ENCODE assay signal across 23 mouse cellular contexts in genomic region chr8:127963625-127964024, GRCm38 (mm10).
DNase-seq lines count a peak whose midpoint lies in the region; ATAC-seq and TF ChIP-seq lines count a peak whose summit lies in the region.
"Had no signal": no experiment of that assay in that cellular context is flagged by ENCODE, and none has a peak within 500 bp of the region (broad histone marks: within the 10 kb centered on the region; RNA-seq: fewer than 3 reads in every experiment).

No protein-coding gene starts in this region.

- no peak overlapping the region for H3K4me3 ChIP-seq in embryonic facial prominence, embryonic 14.5 days (ENCODE audit: low read depth, low read length)
- H3K4me3 ChIP-seq in embryonic facial prominence, embryonic 10.5 days, result no peak overlapping the region
- H3K4me3 ChIP-seq in kidney, embryonic 16.5 days (ENCODE audit: low read length), result no peak overlapping the region
- H3K4me3 ChIP-seq in lung, embryonic 16.5 days (ENCODE audit: low read length), result no peak overlapping the region
- H3K4me3 ChIP-seq in lung, adult 2 months (replicated peaks; ENCODE audit: extremely low read depth, low read depth, low read length), result no peak overlapping the region
- H3K4me3 ChIP-seq: erythroblast, embryonic 14.5 days; forebrain, embryonic 13.5 days; gastrocnemius, adult 2 months; heart, embryonic 10.5 days; layer of hippocampus, adult 2 months; limb, embryonic 12.5 days; megakaryocyte, embryonic 14.5 days; neural tube, embryonic 12.5 days had no signal

- H3K27me3 ChIP-seq in embryonic facial prominence, embryonic 14.5 days (replicated peaks; ENCODE audit: control insufficient read depth, insufficient read depth, low read length), result no peaks in the 10 kb centered on the region
- 0 out of 2 replicates have a peak, but pooled peaks cover 3% of the 10 kb centered on the region for H3K27me3 ChIP-seq in embryonic facial prominence, embryonic 10.5 days (replicated peaks; ENCODE audit: low read depth, poor library complexity, severe bottlenecking)
- no peaks in the 10 kb centered on the region for H3K27me3 ChIP-seq in kidney, embryonic 16.5 days (ENCODE audit: insufficient read depth, low read length)
- no peaks in the 10 kb centered on the region for H3K27me3 ChIP-seq in lung, embryonic 16.5 days (ENCODE audit: control insufficient read depth, insufficient read depth, low read depth, low read length)
- H3K27me3 ChIP-seq: forebrain, embryonic 13.5 days; limb, embryonic 12.5 days; neural tube, embryonic 12.5 days had no signal

- no peak for TF ChIP-seq POLR2A in lung, adult 2 months (IDR thresholded peaks at IDR 0.05; ENCODE audit: borderline replicate concordance, extremely low read depth, low read depth, low read length)

- H3K9ac ChIP-seq in embryonic facial prominence, embryonic 14.5 days (ENCODE audit: low read depth, low read length), result no peak overlapping the region
- no peak overlapping the region for H3K9ac ChIP-seq in kidney, embryonic 16.5 days (replicated peaks; ENCODE audit: low read length)
- no peak overlapping the region for H3K9ac ChIP-seq in lung, embryonic 16.5 days (ENCODE audit: low read length)
- H3K9ac ChIP-seq: forebrain, embryonic 13.5 days; limb, embryonic 12.5 days; liver, embryonic 14.5 days; neural tube, embryonic 12.5 days had no signal

- H3K36me3 ChIP-seq in embryonic facial prominence, embryonic 14.5 days (ENCODE audit: control insufficient read depth, insufficient read depth, low read length), result no peaks in the 10 kb centered on the region
- H3K36me3 ChIP-seq in embryonic facial prominence, embryonic 10.5 days (replicated peaks), result no peaks in the 10 kb centered on the region
- no peaks in the 10 kb centered on the region for H3K36me3 ChIP-seq in kidney, embryonic 16.5 days (ENCODE audit: insufficient read depth, low read length)
- H3K36me3 ChIP-seq in lung, embryonic 16.5 days (ENCODE audit: control insufficient read depth, insufficient read depth, low read length), result no peaks in the 10 kb centered on the region
- H3K36me3 ChIP-seq: heart, embryonic 10.5 days; limb, embryonic 12.5 days; neural tube, embryonic 12.5 days had no signal

- no peaks in the 10 kb centered on the region for H3K9me3 ChIP-seq in embryonic facial prominence, embryonic 14.5 days (ENCODE audit: control insufficient read depth, low read length)
- H3K9me3 ChIP-seq in embryonic facial prominence, embryonic 10.5 days, result no peaks in the 10 kb centered on the region
- H3K9me3 ChIP-seq in kidney, embryonic 16.5 days (ENCODE audit: low read length), result no peaks in the 10 kb centered on the region
- no peaks in the 10 kb centered on the region for H3K9me3 ChIP-seq in lung, embryonic 16.5 days (ENCODE audit: control insufficient read depth, low read length)
- H3K9me3 ChIP-seq: forebrain, embryonic 13.5 days; heart, embryonic 10.5 days; limb, embryonic 12.5 days; megakaryocyte, embryonic 14.5 days; neural tube, embryonic 12.5 days had no signal

- 66% methylated on average over 6 of the region's 6 CpGs for WGBS in embryonic facial prominence, embryonic 14.5 days
- 94% methylated on average over 6 of the region's 6 CpGs for WGBS in embryonic facial prominence, embryonic 10.5 days
- 44% methylated on average over 6 of the region's 6 CpGs for WGBS in kidney, embryonic 16.5 days
- WGBS in lung, embryonic 16.5 days, result 35% methylated on average over 6 of the region's 6 CpGs
- 54% methylated on average over 6 of the region's 6 CpGs for WGBS in lung, adult 2 months
- WGBS in large intestine, adult 2 months, result 23% methylated on average over 6 of the region's 6 CpGs

- TF ChIP-seq CTCF in lung, adult 2 months (IDR thresholded peaks at IDR 0.05; ENCODE audit: insufficient read depth, low read length), result no peak

- H3K27ac ChIP-seq in embryonic facial prominence, embryonic 14.5 days (replicated peaks; ENCODE audit: low read depth, low read length), result no peak overlapping the region
- no peak overlapping the region for H3K27ac ChIP-seq in embryonic facial prominence, embryonic 10.5 days (replicated peaks)
- H3K27ac ChIP-seq in kidney, embryonic 16.5 days (ENCODE audit: low read length), result no peak overlapping the region
- 0 out of 2 replicates have a peak overlapping the region, but pooled peaks have one; percentile 26 for H3K27ac ChIP-seq in lung, embryonic 16.5 days (ENCODE audit: low read length)
- H3K27ac ChIP-seq: forebrain, embryonic 13.5 days; gastrocnemius, adult 2 months; heart, embryonic 10.5 days; hindbrain, postnatal 0 days; layer of hippocampus, adult 2 months; limb, embryonic 12.5 days; liver, embryonic 14.5 days; neural tube, embryonic 12.5 days had no signal

- no peaks in the 10 kb centered on the region for H3K4me1 ChIP-seq in embryonic facial prominence, embryonic 14.5 days (ENCODE audit: control insufficient read depth, insufficient read depth, low read length)
- peaks cover 5% of the 10 kb centered on the region; the same call in 1 of the 2 replicates for H3K4me1 ChIP-seq in embryonic facial prominence, embryonic 10.5 days
- H3K4me1 ChIP-seq in kidney, embryonic 16.5 days (ENCODE audit: insufficient read depth, low read length), result 0 out of 2 replicates have a peak, but pooled peaks cover 13% of the 10 kb centered on the region
- peaks cover 11% of the 10 kb centered on the region for H3K4me1 ChIP-seq in lung, embryonic 16.5 days (replicated peaks; ENCODE audit: control insufficient read depth, insufficient read depth, low read length)
- H3K4me1 ChIP-seq in lung, adult 2 months (ENCODE audit: control insufficient read depth, insufficient read depth, low read length), result peaks cover 14% of the 10 kb centered on the region
- H3K4me1 ChIP-seq: limb, embryonic 12.5 days; neural tube, embryonic 12.5 days had no signal

- no peak for ATAC-seq in embryonic facial prominence, embryonic 14.5 days (ENCODE audit: low read depth)
- peak; percentile 62; the same call in 1 of the 2 replicates for ATAC-seq in kidney, embryonic 16.5 days (ENCODE audit: low FRiP score, low TSS enrichment)
- no peak for ATAC-seq in lung, embryonic 16.5 days (ENCODE audit: low read depth)
- ATAC-seq: forebrain, embryonic 13.5 days; hindbrain, postnatal 0 days; intestine, embryonic 16.5 days had no signal

- peak; percentile 70 for DNase-seq in embryonic facial prominence, embryonic 14.5 days (ENCODE audit: low spot score)
- no peak for DNase-seq in embryonic facial prominence, embryonic 10.5 days (ENCODE audit: low spot score)
- no peak for DNase-seq in kidney, adult 18-20 months
- DNase-seq in lung, adult 2 months, result no peak
- DNase-seq in large intestine, adult 2 months (ENCODE audit: low read depth, low spot score), result peak; percentile 13
- no peak for DNase-seq in ovary, postnatal 36 days (ENCODE audit: low spot score)
- DNase-seq: adrenal gland, adult 2 months; cerebellum, adult 11 months; cerebellum, postnatal 10 days; gastrocnemius, adult 2 months; midbrain, embryonic 14.5 days had no signal

- no peak overlapping the region for H3K4me2 ChIP-seq in embryonic facial prominence, embryonic 14.5 days (ENCODE audit: low read depth, low read length)
- H3K4me2 ChIP-seq in kidney, embryonic 16.5 days (replicated peaks; ENCODE audit: low read depth, low read length), result no peak overlapping the region
- no peak overlapping the region for H3K4me2 ChIP-seq in lung, embryonic 16.5 days (ENCODE audit: low read depth, low read length)
- H3K4me2 ChIP-seq: forebrain, embryonic 13.5 days; limb, embryonic 12.5 days; neural tube, embryonic 12.5 days had no signal

Comparison
In these comparisons a context has a peak if more than half of its experiments do, and no peak if none do; other contexts are left out.
1. DNase-seq: peak in embryonic facial prominence, embryonic 14.5 days (single experiment) and large intestine, adult 2 months (single experiment); none in embryonic facial prominence, embryonic 10.5 days (single experiment), kidney, adult 18-20 months (single experiment), lung, adult 2 months (single experiment) and ovary, postnatal 36 days (single experiment).